Mouse (Mus musculus): ENCODE measurements at regions not wholly inside any gene's neighbourhood (a gene's known extent, or its start where the extent isn't known, plus 50 kb on each side); places are given as distances from the start of the nearest gene placed in this dataset.
A peak's percentile ranks its signal among the peaks of the same experiment; 100 is the strongest.

DNA sequence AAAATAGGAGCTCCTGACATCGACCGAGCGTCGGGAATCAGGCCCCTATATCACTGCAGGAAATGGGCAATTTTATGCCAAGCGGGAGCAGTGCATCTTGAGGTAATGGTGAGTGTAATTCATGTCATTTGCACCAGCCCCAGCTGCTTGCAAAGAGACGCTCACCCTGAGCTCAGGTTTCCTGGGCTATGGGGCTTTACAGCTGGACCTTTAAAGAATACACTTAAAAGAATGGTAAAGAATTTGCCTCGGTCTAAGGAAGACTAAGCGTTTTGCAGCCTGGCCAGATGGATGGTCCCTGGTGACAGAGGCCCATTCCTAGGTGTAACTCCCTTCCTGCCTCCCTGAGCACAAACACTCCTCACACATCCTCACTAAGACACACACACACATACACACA is 194.2 kb downstream of the Ajap1 start:
- Histone ChIP-seq H3K9me3 (ENCODE audit: low read length) (no peaks in the 10 kb centered on the region), H3K27me3 (ENCODE audit: insufficient read depth, low read length) (no peaks in the 10 kb centered on the region), H3K4me1 (ENCODE audit: insufficient read depth, low read length) (no peaks in the 10 kb centered on the region; the same call in 1 of the 2 replicates), H3K4me2 (ENCODE audit: low read depth, low read length, poor library complexity, severe bottlenecking) (no peak overlapping the region), H3K27ac (ENCODE audit: low read depth, low read length) (no peak overlapping the region), H3K4me3 (ENCODE audit: low read depth, low read length) (no peak overlapping the region), H3K9ac (replicated peaks; ENCODE audit: low read length, poor library complexity, severe bottlenecking) (no peak overlapping the region), H3K36me3 (ENCODE audit: insufficient read depth, low read length) (no peaks in the 10 kb centered on the region)
- no peak for TF ChIP-seq CTCF (IDR thresholded peaks at IDR 0.05)
- ATAC-seq (ENCODE audit: low FRiP score) (no peak), DNase-seq (ENCODE audit: low spot score) (no peak)
- WGBS, result 76% methylated on average over 8 of the region's 8 CpGs

DNA sequence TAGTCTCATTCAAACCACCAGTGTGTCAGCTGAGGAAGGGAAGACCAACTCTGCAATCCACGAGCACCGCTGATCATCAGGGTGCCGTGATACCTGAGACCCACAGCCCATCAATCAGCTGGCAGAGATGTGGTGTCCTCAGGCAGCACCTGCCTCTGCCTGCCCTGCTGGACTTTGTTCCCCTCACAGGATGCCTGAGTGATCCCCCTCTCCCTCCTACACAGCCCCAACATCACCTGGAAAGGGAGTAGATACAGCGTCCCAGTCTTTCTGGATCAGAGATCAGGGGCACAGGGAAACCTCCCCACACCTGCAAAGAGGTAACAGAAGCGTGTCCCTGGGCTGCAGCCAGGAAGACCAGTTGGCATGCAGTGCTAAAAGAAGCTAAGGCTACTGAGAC is 198.4 kb downstream of the Ajap1 start:
- H3K27me3 ChIP-seq (ENCODE audit: insufficient read depth, low read length), result no peaks in the 10 kb centered on the region
- no peak overlapping the region for H3K27ac ChIP-seq (ENCODE audit: low read depth, low read length)
- no peaks in the 10 kb centered on the region for H3K9me3 ChIP-seq (ENCODE audit: low read length)
- ATAC-seq (ENCODE audit: low FRiP score) (no peak), DNase-seq (ENCODE audit: low spot score) (no peak)
- H3K4me1 ChIP-seq (ENCODE audit: insufficient read depth, low read length), result no peaks in the 10 kb centered on the region
- no peak for TF ChIP-seq CTCF (IDR thresholded peaks at IDR 0.05)
- H3K9ac ChIP-seq (replicated peaks; ENCODE audit: low read length, poor library complexity, severe bottlenecking), result no peak overlapping the region
- no peaks in the 10 kb centered on the region for H3K36me3 ChIP-seq (ENCODE audit: insufficient read depth, low read length)
- no peak overlapping the region for H3K4me2 ChIP-seq (ENCODE audit: low read depth, low read length, poor library complexity, severe bottlenecking)
- WGBS, result 87% methylated on average over 5 of the region's 5 CpGs
- no peak overlapping the region for H3K4me3 ChIP-seq (ENCODE audit: low read depth, low read length)

GRCm38 (mm10) chr4:153276571-153276970 is 206.0 kb downstream of the Ajap1 start:
- Histone ChIP-seq H3K9me3 (ENCODE audit: low read length) (no peaks in the 10 kb centered on the region), H3K9ac (replicated peaks; ENCODE audit: low read length, poor library complexity, severe bottlenecking) (no peak overlapping the region), H3K4me1 (ENCODE audit: insufficient read depth, low read length) (no peaks in the 10 kb centered on the region), H3K4me3 (ENCODE audit: low read depth, low read length) (no peak overlapping the region), H3K36me3 (ENCODE audit: insufficient read depth, low read length) (no peaks in the 10 kb centered on the region), H3K27ac (ENCODE audit: low read depth, low read length) (no peak overlapping the region), H3K27me3 (ENCODE audit: insufficient read depth, low read length) (no peaks in the 10 kb centered on the region), H3K4me2 (ENCODE audit: low read depth, low read length, poor library complexity, severe bottlenecking) (no peak overlapping the region)
- TF ChIP-seq CTCF (IDR thresholded peaks at IDR 0.05), result no peak
- ATAC-seq (ENCODE audit: low FRiP score) (no peak), DNase-seq (ENCODE audit: low spot score) (peak; percentile 70)
- 56% methylated on average over 5 of the region's 5 CpGs for WGBS

- H3K36me3 ChIP-seq (ENCODE audit: insufficient read depth, low read length), result no peaks in the 10 kb centered on the region
- ATAC-seq (ENCODE audit: low FRiP score) (no peak), DNase-seq (ENCODE audit: low spot score) (no peak)
- 57% methylated on average over 5 of the region's 5 CpGs for WGBS
- no peak overlapping the region for H3K4me2 ChIP-seq (ENCODE audit: low read depth, low read length, poor library complexity, severe bottlenecking)
- no peak overlapping the region for H3K9ac ChIP-seq (replicated peaks; ENCODE audit: low read length, poor library complexity, severe bottlenecking)
- H3K27ac ChIP-seq (ENCODE audit: low read depth, low read length), result no peak overlapping the region
- no peak for TF ChIP-seq CTCF (IDR thresholded peaks at IDR 0.05)
- no peak overlapping the region for H3K4me3 ChIP-seq (ENCODE audit: low read depth, low read length)
- H3K4me1 ChIP-seq (ENCODE audit: insufficient read depth, low read length), result peaks cover 5% of the 10 kb centered on the region; the same call in 1 of the 2 replicates
- H3K9me3 ChIP-seq (ENCODE audit: low read length), result no peaks in the 10 kb centered on the region
- no peaks in the 10 kb centered on the region for H3K27me3 ChIP-seq (ENCODE audit: insufficient read depth, low read length)
Measured at GRCm38 (mm10) chr4:153271376-153271775, 211.2 kb downstream of the Ajap1 start.

- no peak for TF ChIP-seq CTCF (IDR thresholded peaks at IDR 0.05)
- Histone ChIP-seq H3K4me1 (ENCODE audit: insufficient read depth, low read length) (no peaks in the 10 kb centered on the region; the same call in 1 of the 2 replicates), H3K4me2 (ENCODE audit: low read depth, low read length, poor library complexity, severe bottlenecking) (no peak overlapping the region), H3K27me3 (ENCODE audit: insufficient read depth, low read length) (no peaks in the 10 kb centered on the region), H3K36me3 (ENCODE audit: insufficient read depth, low read length) (no peaks in the 10 kb centered on the region), H3K27ac (ENCODE audit: low read depth, low read length) (no peak overlapping the region), H3K9ac (replicated peaks; ENCODE audit: low read length, poor library complexity, severe bottlenecking) (no peak overlapping the region), H3K4me3 (ENCODE audit: low read depth, low read length) (no peak overlapping the region), H3K9me3 (ENCODE audit: low read length) (no peaks in the 10 kb centered on the region)
- DNase-seq (ENCODE audit: low spot score) (no peak), ATAC-seq (ENCODE audit: low FRiP score) (no peak)
- WGBS, result 60% methylated on average over 15 of the region's 15 CpGs
Measured at GRCm38 (mm10) chr4:153263216-153263805, 219.3 kb downstream of the Ajap1 start.

GRCm38 (mm10) chr4:153260941-153261557 is 221.6 kb downstream of the Ajap1 start:
- DNase-seq (ENCODE audit: low spot score), result peak; percentile 37
- WGBS, result 86% methylated on average over 14 of the region's 14 CpGs

More at GRCm38 (mm10) chr4:153260941-153261557, 221.6 kb downstream of the Ajap1 start:
- H3K4me2 ChIP-seq (ENCODE audit: low read depth, low read length, poor library complexity, severe bottlenecking), result no peak overlapping the region
- no peaks in the 10 kb centered on the region for H3K36me3 ChIP-seq (ENCODE audit: insufficient read depth, low read length)
- H3K9ac ChIP-seq (replicated peaks; ENCODE audit: low read length, poor library complexity, severe bottlenecking), result no peak overlapping the region
- no peak for ATAC-seq (ENCODE audit: low FRiP score)
- H3K4me3 ChIP-seq (ENCODE audit: low read depth, low read length), result no peak overlapping the region
- no peaks in the 10 kb centered on the region for H3K4me1 ChIP-seq (ENCODE audit: insufficient read depth, low read length)
- H3K9me3 ChIP-seq (ENCODE audit: low read length), result no peaks in the 10 kb centered on the region
- H3K27ac ChIP-seq (ENCODE audit: low read depth, low read length), result no peak overlapping the region
- no peak for TF ChIP-seq CTCF (IDR thresholded peaks at IDR 0.05)
- no peaks in the 10 kb centered on the region for H3K27me3 ChIP-seq (ENCODE audit: insufficient read depth, low read length)
